Comparison of ENCODE assay signal across 8 mouse cellular contexts in the genomic region with DNA sequence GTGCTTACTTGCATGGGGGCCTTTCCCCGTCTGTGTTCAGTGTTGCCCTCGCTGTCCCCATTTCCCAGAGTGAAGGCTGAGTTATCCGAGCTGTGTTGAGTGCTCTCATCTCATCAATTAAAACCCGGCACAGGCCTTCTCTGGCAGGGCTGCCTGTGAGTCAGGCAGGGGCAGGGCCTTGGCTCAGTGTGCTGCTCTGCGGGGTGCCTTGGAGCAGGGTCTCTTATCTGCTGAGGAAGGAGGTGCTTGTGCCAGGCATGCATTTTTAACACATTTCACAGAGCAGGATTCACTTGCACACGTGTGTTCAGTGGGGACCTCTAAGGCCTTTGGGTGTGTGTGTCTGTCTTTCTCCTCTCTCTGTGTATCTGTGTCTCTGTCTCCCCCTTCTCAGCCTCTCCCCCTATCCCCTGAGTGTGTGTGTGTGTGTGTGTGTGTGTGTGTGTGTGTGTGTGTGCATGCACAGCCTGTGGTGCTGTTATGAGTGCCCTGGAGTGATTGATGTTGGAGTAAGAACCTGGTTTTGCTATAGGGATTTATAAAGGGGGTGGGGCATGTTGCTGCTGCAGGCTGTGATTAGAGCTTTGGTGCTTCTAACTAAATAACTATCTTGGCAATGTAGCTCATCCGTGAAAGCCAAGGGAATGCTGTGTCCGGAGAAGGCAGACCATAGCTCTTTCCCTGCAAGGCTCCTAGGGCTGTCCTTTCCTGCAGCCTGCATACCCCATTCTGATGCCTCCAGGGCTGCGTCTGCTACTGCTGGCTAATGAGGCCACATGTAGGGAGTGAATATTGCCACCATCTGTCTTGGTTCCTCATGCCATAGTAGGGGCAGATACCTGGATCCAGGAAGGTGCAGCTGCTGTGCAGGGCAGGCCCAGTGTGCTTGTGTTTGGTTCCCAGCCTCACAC.
DNase-seq lines count a peak whose midpoint lies in the region; ATAC-seq and TF ChIP-seq lines count a peak whose summit lies in the region.

No protein-coding gene starts in this region.

- H3K27ac ChIP-seq in heart, embryonic 11.5 days (ENCODE audit: low read depth, low read length) = no peak overlapping the region
- H3K27ac ChIP-seq in forebrain, postnatal 0 days (ENCODE audit: low read depth, low read length) = no peak overlapping the region
- H3K27ac ChIP-seq in midbrain, postnatal 0 days (ENCODE audit: low read depth, low read length) = peak overlapping the region; percentile 63

- H3K36me3 ChIP-seq in heart, embryonic 11.5 days (ENCODE audit: control insufficient read depth, insufficient read depth, low read length) = no peaks in the 10 kb centered on the region
- H3K36me3 ChIP-seq in forebrain, postnatal 0 days (ENCODE audit: insufficient read depth) = no peaks in the 10 kb centered on the region
- no peaks in the 10 kb centered on the region for H3K36me3 ChIP-seq in midbrain, postnatal 0 days (ENCODE audit: insufficient read depth, low read length)

- H3K9me3 ChIP-seq in heart, embryonic 11.5 days (replicated peaks; ENCODE audit: control insufficient read depth, low read length) = no peaks in the 10 kb centered on the region
- H3K9me3 ChIP-seq in forebrain, postnatal 0 days (ENCODE audit: low read length) = no peaks in the 10 kb centered on the region
- no peaks in the 10 kb centered on the region for H3K9me3 ChIP-seq in midbrain, postnatal 0 days (ENCODE audit: low read length)

- no peak for TF ChIP-seq CTCF in forebrain, postnatal 0 days (IDR thresholded peaks at IDR 0.05; ENCODE audit: low read depth)
- TF ChIP-seq CTCF in midbrain, postnatal 0 days (IDR thresholded peaks at IDR 0.05) = no peak

- no peak for DNase-seq in heart, postnatal 4 days
- DNase-seq in adrenal gland, postnatal 14 days = peak; percentile 68
- DNase-seq in forebrain, postnatal 0 days = peak; percentile 32
- DNase-seq in midbrain, postnatal 0 days (ENCODE audit: low spot score) = peak; percentile 32
- no peak for DNase-seq in thymus, postnatal 4 days
- no peak for DNase-seq in layer of hippocampus, adult 9-10 months (ENCODE audit: low spot score)
- DNase-seq in T-cell, adult 2 months (ENCODE audit: low spot score) = no peak

- peaks cover 66% of the 10 kb centered on the region for H3K4me1 ChIP-seq in heart, embryonic 11.5 days (ENCODE audit: control insufficient read depth, insufficient read depth, low read length)
- H3K4me1 ChIP-seq in forebrain, postnatal 0 days (ENCODE audit: insufficient read depth) = peaks cover 18% of the 10 kb centered on the region
- H3K4me1 ChIP-seq in midbrain, postnatal 0 days (ENCODE audit: insufficient read depth, low read length) = peaks cover 33% of the 10 kb centered on the region

- H3K4me2 ChIP-seq in heart, embryonic 11.5 days = no peak overlapping the region
- no peak overlapping the region for H3K4me2 ChIP-seq in forebrain, postnatal 0 days (ENCODE audit: low read depth)
- H3K4me2 ChIP-seq in midbrain, postnatal 0 days (ENCODE audit: low read depth, low read length, poor library complexity, severe bottlenecking) = no peak overlapping the region

- no peak overlapping the region for H3K9ac ChIP-seq in heart, embryonic 11.5 days (ENCODE audit: low read depth, low read length)
- H3K9ac ChIP-seq in forebrain, postnatal 0 days = no peak overlapping the region
- peak overlapping the region; percentile 36; the same call in 1 of the 2 replicates for H3K9ac ChIP-seq in midbrain, postnatal 0 days (replicated peaks; ENCODE audit: low read length, poor library complexity, severe bottlenecking)

- 23% methylated on average over 9 of the region's 9 CpGs for WGBS in heart, embryonic 11.5 days (ENCODE audit: insufficient replicate concordance)
- WGBS in forebrain, postnatal 0 days = 14% methylated on average over 9 of the region's 9 CpGs
- WGBS in midbrain, postnatal 0 days = 11% methylated on average over 9 of the region's 9 CpGs

- H3K4me3 ChIP-seq in heart, embryonic 11.5 days (ENCODE audit: low read depth, low read length) = no peak overlapping the region
- no peak overlapping the region for H3K4me3 ChIP-seq in forebrain, postnatal 0 days (ENCODE audit: low read depth, low read length)
- no peak overlapping the region for H3K4me3 ChIP-seq in midbrain, postnatal 0 days (ENCODE audit: low read depth, low read length)

- ATAC-seq in heart, embryonic 11.5 days (replicated peaks; ENCODE audit: insufficient number of reproducible peaks, low FRiP score, low TSS enrichment) = 0 out of 2 replicates have a peak, but pooled peaks have one; percentile 32
- ATAC-seq in forebrain, postnatal 0 days = peak; percentile 54; the same call in 1 of the 2 replicates
- ATAC-seq in midbrain, postnatal 0 days (ENCODE audit: low FRiP score) = peak; percentile 53

- no peaks in the 10 kb centered on the region for H3K27me3 ChIP-seq in heart, embryonic 11.5 days (ENCODE audit: control insufficient read depth, insufficient read depth, low read length)
- H3K27me3 ChIP-seq in forebrain, postnatal 0 days (ENCODE audit: insufficient read depth, low read length) = no peaks in the 10 kb centered on the region
- no peaks in the 10 kb centered on the region for H3K27me3 ChIP-seq in midbrain, postnatal 0 days (ENCODE audit: insufficient read depth, low read length)

Comparison
In these comparisons a context has a peak if more than half of its experiments do, and no peak if none do; other contexts are left out.
1. DNase-seq: peak in adrenal gland, postnatal 14 days (single experiment), forebrain, postnatal 0 days (single experiment) and midbrain, postnatal 0 days (single experiment); none in heart, postnatal 4 days (single experiment), thymus, postnatal 4 days (single experiment), layer of hippocampus, adult 9-10 months (single experiment) and T-cell, adult 2 months (single experiment).
2. Peak in every context shown above with its lines, with median percentiles within 50 percentile points of each other: ATAC-seq.